Mouse (Mus musculus) heart, embryonic 14.5 days (tissue): ENCODE results near the gene E330034G19Rik. TPM values are rescaled to one million over a fixed set of nuclear protein-coding genes. Genes with fewer than 3 reads are reported as not detected.

Experiments used
- ATAC-seq: fragments of 200-750 bp; cut with Nextera tagmentation; 2 replicates; pipeline ENCODE4 v1.8.0; 2017; ENCODE audit warnings: low read depth, moderate TSS enrichment; ENCODE audit not compliant: insufficient number of reproducible peaks, insufficient read depth, low FRiP score
- H3K27ac ChIP-seq, 2 experiments: fragments of 200-500 bp in 1 of 2; fragments of 300-500 bp in 1 of 2; sonication (generic) in 1 of 2; replicated peaks in 1 of 2; 2 replicates each; pipeline ENCODE4 v1.5.1; 2012 to 2014; ENCODE audit warnings: low read depth in 2 of 2, low read length in 2 of 2, control low read depth in 1 of 2, mild to moderate bottlenecking in 1 of 2, mixed read lengths in 1 of 2; ENCODE audit not compliant: control insufficient read depth in 1 of 2, insufficient read depth in 1 of 2
- H3K27me3 ChIP-seq: fragments of 300-500 bp; sonication (generic); 2 replicates; pipeline ENCODE4 v1.6.1; 2014; ENCODE audit warnings: mild to moderate bottlenecking, low read length, control low read depth; ENCODE audit not compliant: control insufficient read depth, insufficient read depth
- H3K36me3 ChIP-seq: fragments of 300-500 bp; sonication (generic); 2 replicates; pipeline ENCODE4 v1.6.1; 2014; ENCODE audit warnings: mild to moderate bottlenecking, control low read depth, low read length, mixed read lengths; ENCODE audit not compliant: control insufficient read depth, insufficient read depth
- H3K4me1 ChIP-seq, 2 experiments: fragments of 200-500 bp in 1 of 2; fragments of 300-500 bp in 1 of 2; sonication (generic) in 1 of 2; 2 replicates each; pipeline ENCODE4 v1.6.1; 2012 to 2014; ENCODE audit warnings: low read length in 2 of 2, control low read depth in 1 of 2, mixed read lengths in 1 of 2; ENCODE audit not compliant: control insufficient read depth in 2 of 2, insufficient read depth in 2 of 2
- H3K4me2 ChIP-seq: fragments of 300-500 bp; sonication (generic); 2 replicates; pipeline ENCODE4 v1.6.1; 2014; ENCODE audit warnings: mild to moderate bottlenecking, low read length
- H3K4me3 ChIP-seq, 2 experiments: fragments of 200-500 bp in 1 of 2; fragments of 300-500 bp in 1 of 2; sonication (generic) in 1 of 2; 2 replicates each; pipeline ENCODE4 v1.5.1; 2012 to 2014; ENCODE audit warnings: low read length in 2 of 2, mild to moderate bottlenecking in 2 of 2, control low read depth in 1 of 2, low read depth in 1 of 2, moderate library complexity in 1 of 2; ENCODE audit not compliant: control insufficient read depth in 1 of 2, insufficient read depth in 1 of 2
- H3K9ac ChIP-seq: fragments of 300-500 bp; sonication (generic); 2 replicates; pipeline ENCODE4 v1.6.1; 2014; ENCODE audit warnings: mild to moderate bottlenecking, low read length
- H3K9me3 ChIP-seq: fragments of 300-500 bp; sonication (generic); 2 replicates; pipeline ENCODE4 v1.6.1; 2016; ENCODE audit warnings: low read length, control low read depth; ENCODE audit not compliant: control insufficient read depth
- WGBS: fragments of 180-500 bp; shearing (Covaris S2); extraction: QIAGEN DNeasy Blood & Tissue Kit; methylation state at CpG from one replicate; pipeline ENCODE4 v1.1.7; 2014; 5-methylcytosine and 5-hydroxymethylcytosine counted together
- polyA plus RNA-seq: library from polyadenylated mRNA; unstranded; fragments of >200 nt; fragmentation: Nextera tagmentation; extraction: Ambion mirVana; gene quantifications from 2 replicates; pipeline ENCODE4 v1.2.1, GENCODE M21; 2014

E330034G19Rik gene
- polyA plus RNA-seq, 1 experiment from 2014 or later, result not detected

DNA sequence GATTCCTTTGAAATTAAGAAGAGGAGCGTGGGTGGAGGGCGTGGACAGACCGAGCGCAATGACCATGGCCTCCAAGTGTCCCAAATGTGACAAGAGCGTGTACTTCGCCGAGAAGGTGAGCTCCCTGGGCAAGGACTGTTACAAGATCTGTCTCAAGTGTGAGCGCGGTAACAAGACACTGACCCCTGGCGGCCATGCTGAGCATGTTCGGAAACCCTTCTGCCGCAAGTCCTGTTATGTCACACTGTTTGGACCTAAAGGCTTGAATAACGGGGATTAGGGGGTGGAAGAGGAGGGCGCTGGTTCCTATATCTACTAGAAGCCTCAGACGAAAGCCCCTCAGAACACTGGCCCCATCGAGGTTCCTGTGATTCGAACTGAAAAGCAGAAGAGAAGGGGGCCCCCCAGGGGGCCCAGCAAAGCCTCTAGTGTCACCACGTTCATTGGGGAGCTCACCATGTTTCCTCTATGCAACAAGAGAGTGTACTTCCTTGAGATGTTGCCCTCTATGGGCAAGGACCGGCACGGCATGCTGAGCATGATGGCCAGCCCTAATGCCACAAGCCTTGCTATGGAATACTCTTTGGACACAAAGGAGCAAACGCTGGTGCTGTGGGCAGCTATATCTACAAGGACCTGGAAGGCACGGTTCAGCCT lies 65.4 kb downstream of the E330034G19Rik start:
- WGBS, result 63% methylated on average over 22 of the region's 22 CpGs
- Histone ChIP-seq H3K9me3 (no peaks in the 10 kb centered on the region), H3K4me2 (no peak overlapping the region), H3K4me3 (no peak overlapping the region), H3K27me3 (no peaks in the 10 kb centered on the region), H3K27ac (no peak overlapping the region), H3K9ac (no peak overlapping the region), H3K4me1 (no peaks in the 10 kb centered on the region), H3K36me3 (no peaks in the 10 kb centered on the region)
- ATAC-seq, result no peak

Other genes starting within 250 kb of the E330034G19Rik start
- 9.8 and 12.8 TPM in 2 replicates for gene Dlg5, start 47.3 kb upstream of the E330034G19Rik start, polyA plus RNA-seq
- 11.8 and 13.3 TPM in 2 replicates for gene Polr3a, start 193.8 kb downstream of the E330034G19Rik start, polyA plus RNA-seq
- gene Rps24, start 193.9 kb downstream of the E330034G19Rik start, polyA plus RNA-seq, result 789 and 845 TPM in 2 replicates